In the genomic region with DNA sequence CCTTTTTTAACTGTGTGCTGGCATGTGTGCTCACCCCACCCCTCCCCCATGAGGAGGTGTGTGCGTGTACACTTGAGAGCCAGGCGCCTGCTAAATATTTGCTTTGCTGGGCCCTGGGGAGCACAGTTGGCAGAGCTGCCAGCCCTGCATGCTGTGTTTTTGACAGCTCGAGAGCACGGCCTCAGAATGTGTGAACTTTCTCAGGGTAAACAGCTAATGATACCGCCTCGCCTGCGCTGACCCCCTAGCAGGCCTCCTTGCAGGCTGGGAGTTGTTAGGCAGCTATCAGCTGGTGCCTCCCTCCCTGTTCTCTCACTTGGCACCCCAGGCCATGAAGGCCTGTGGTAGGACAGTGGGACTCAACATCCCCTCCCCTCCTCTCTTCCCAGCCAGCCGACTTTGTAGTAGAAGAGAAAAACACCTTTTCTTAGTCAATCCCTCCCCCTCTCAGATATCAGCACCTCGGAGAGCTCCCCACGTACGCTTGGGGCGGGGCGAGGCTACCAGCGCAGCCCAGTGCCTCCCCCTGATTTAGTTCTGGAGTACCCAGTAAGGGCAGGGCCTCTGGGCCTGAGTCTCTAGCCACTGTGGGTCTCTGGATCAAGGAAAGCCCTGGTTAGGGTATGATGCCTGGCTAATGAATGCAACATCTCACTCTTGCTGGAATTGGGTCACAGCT, we compare ENCODE assay signal across 8 mouse cellular contexts.
A peak's percentile ranks its signal among the peaks of the same experiment; 100 is the strongest.
DNase-seq lines count a peak whose midpoint lies in the region; ATAC-seq and TF ChIP-seq lines count a peak whose summit lies in the region.
"Had no signal": no experiment of that assay in that cellular context is flagged by ENCODE, and none has a peak within 500 bp of the region (broad histone marks: within the 10 kb centered on the region; RNA-seq: fewer than 3 reads in every experiment).

No protein-coding gene starts in this region.

- H3K9me3 ChIP-seq in forebrain, embryonic 13.5 days (replicated peaks) = no peaks in the 10 kb centered on the region
- no peaks in the 10 kb centered on the region for H3K9me3 ChIP-seq in liver, postnatal 0 days (ENCODE audit: low read length)
- H3K9me3 ChIP-seq in stomach, embryonic 14.5 days (ENCODE audit: control insufficient read depth, low read depth, low read length) = no peaks in the 10 kb centered on the region

- ATAC-seq in forebrain, embryonic 13.5 days = peak; percentile 46
- no peak for ATAC-seq in liver, postnatal 0 days
- ATAC-seq in stomach, embryonic 14.5 days (ENCODE audit: insufficient number of reproducible peaks, insufficient read depth, low FRiP score, low read depth) = peak; percentile 79

- H3K9ac ChIP-seq in forebrain, embryonic 13.5 days = no peak overlapping the region
- no peak overlapping the region for H3K9ac ChIP-seq in liver, postnatal 0 days (replicated peaks)
- H3K9ac ChIP-seq in stomach, embryonic 14.5 days (replicated peaks; ENCODE audit: low read depth, low read length) = no peak overlapping the region

- TF ChIP-seq CTCF in liver, postnatal 0 days (IDR thresholded peaks at IDR 0.05; ENCODE audit: low read depth) = no peak

- WGBS in forebrain, embryonic 13.5 days = 12% methylated on average over 14 of the region's 14 CpGs
- 4% methylated on average over 14 of the region's 14 CpGs for WGBS in liver, postnatal 0 days (ENCODE audit: insufficient replicate concordance)
- WGBS in stomach, embryonic 14.5 days = 5% methylated on average over 14 of the region's 14 CpGs

- intact Hi-C loops in left cerebral cortex, postnatal 10 days (cut with DNase I) = no loop called here

- H3K27me3 ChIP-seq in forebrain, embryonic 13.5 days = peaks cover 78% of the 10 kb centered on the region
- H3K27me3 ChIP-seq in liver, postnatal 0 days (ENCODE audit: insufficient read depth, low read length) = 0 out of 2 replicates have a peak, but pooled peaks cover 3% of the 10 kb centered on the region
- no peaks in the 10 kb centered on the region for H3K27me3 ChIP-seq in stomach, embryonic 14.5 days (ENCODE audit: control insufficient read depth, insufficient read depth, low read length)

- no peak overlapping the region for H3K27ac ChIP-seq in forebrain, embryonic 13.5 days
- H3K27ac ChIP-seq in liver, postnatal 0 days (ENCODE audit: low read depth) = no peak overlapping the region
- no peak overlapping the region for H3K27ac ChIP-seq in stomach, embryonic 14.5 days (ENCODE audit: low read length)
- H3K27ac ChIP-seq: macrophage had no signal

- peaks cover 60% of the 10 kb centered on the region for H3K4me1 ChIP-seq in forebrain, embryonic 13.5 days
- no peaks in the 10 kb centered on the region for H3K4me1 ChIP-seq in liver, postnatal 0 days (ENCODE audit: insufficient read depth)
- H3K4me1 ChIP-seq in stomach, embryonic 14.5 days (ENCODE audit: control insufficient read depth, insufficient read depth, low read length) = 0 out of 2 replicates have a peak, but pooled peaks cover 10% of the 10 kb centered on the region

- TF ChIP-seq EP300 in liver, postnatal 0 days (IDR thresholded peaks at IDR 0.05; ENCODE audit: low read depth) = no peak

- H3K36me3 ChIP-seq in forebrain, embryonic 13.5 days (ENCODE audit: poor library complexity, severe bottlenecking) = no peaks in the 10 kb centered on the region
- no peaks in the 10 kb centered on the region for H3K36me3 ChIP-seq in liver, postnatal 0 days (replicated peaks; ENCODE audit: insufficient read depth, low read length)
- no peaks in the 10 kb centered on the region for H3K36me3 ChIP-seq in stomach, embryonic 14.5 days (ENCODE audit: control insufficient read depth, insufficient read depth, low read length)

- H3K4me3 ChIP-seq in forebrain, embryonic 13.5 days = no peak overlapping the region
- H3K4me3 ChIP-seq in liver, postnatal 0 days (ENCODE audit: low read depth, low read length) = no peak overlapping the region
- no peak overlapping the region for H3K4me3 ChIP-seq in stomach, embryonic 14.5 days (ENCODE audit: low read depth, low read length)

- DNase-seq in ES-CJ7 (ENCODE audit: low read depth, low spot score) = peak; percentile 67
- peak; percentile 27 to 70 for DNase-seq in adrenal gland, adult (ENCODE audit: inconsistent age in 2 of 2, low spot score in 1 of 2)
- peak; percentile 54 for DNase-seq in liver, postnatal 0 days
- DNase-seq in left cerebral cortex, postnatal 10 days (ENCODE audit: extremely low spot score in 1 of 2, low spot score in 2 of 2) = no peak
- no peak for DNase-seq in cerebellum, adult 18-20 months

- no peak overlapping the region for H3K4me2 ChIP-seq in forebrain, embryonic 13.5 days
- no peak overlapping the region for H3K4me2 ChIP-seq in liver, postnatal 0 days (ENCODE audit: low read depth, low read length)
- H3K4me2 ChIP-seq in stomach, embryonic 14.5 days (replicated peaks; ENCODE audit: low read depth, low read length) = no peak overlapping the region

Comparison
In these comparisons a context has a peak if more than half of its experiments do, and no peak if none do; other contexts are left out.
1. DNase-seq: peak in ES-CJ7 (single experiment), adrenal gland, adult (2 of 2) and liver, postnatal 0 days (single experiment); none in left cerebral cortex, postnatal 10 days (0 of 2) and cerebellum, adult 18-20 months (0 of 2).